Comparison of ENCODE assay signal across 15 mouse cellular contexts in genomic region chr8:127081297-127081696, GRCm38 (mm10). TPM values are rescaled to one million over a fixed set of nuclear protein-coding genes. Genes with fewer than 3 reads are reported as not detected.
"Had no signal": no experiment of that assay in that cellular context is flagged by ENCODE, and none has a peak within 500 bp of the region (broad histone marks: within the 10 kb centered on the region; RNA-seq: fewer than 3 reads in every experiment).

No protein-coding gene starts in this region.

- H3K4me3 ChIP-seq: limb, embryonic 12.5 days; limb, embryonic 15.5 days; midbrain, embryonic 13.5 days had no signal

- H3K9ac ChIP-seq: limb, embryonic 12.5 days; limb, embryonic 15.5 days; midbrain, embryonic 13.5 days had no signal

- H3K36me3 ChIP-seq: limb, embryonic 12.5 days; limb, embryonic 15.5 days; midbrain, embryonic 13.5 days had no signal

- H3K4me2 ChIP-seq: limb, embryonic 12.5 days; limb, embryonic 15.5 days; midbrain, embryonic 13.5 days had no signal

- H3K27ac ChIP-seq: hindbrain, postnatal 0 days; limb, embryonic 12.5 days; limb, embryonic 15.5 days; macrophage; midbrain, embryonic 13.5 days had no signal

- H3K9me3 ChIP-seq: limb, embryonic 12.5 days; limb, embryonic 15.5 days; midbrain, embryonic 13.5 days had no signal

- H3K27me3 ChIP-seq: limb, embryonic 12.5 days; limb, embryonic 15.5 days; midbrain, embryonic 13.5 days had no signal

- DNase-seq: kidney, adult 18-20 months; kidney, postnatal 14 days; kidney, postnatal 4 days; left cerebral cortex, postnatal 4 days; lung, adult 18-20 months; thymus, adult 18-20 months; thymus, postnatal 36 days had no signal

- ATAC-seq: hindbrain, postnatal 0 days; inflammation-experienced regulatory T-cells, adult 6 months; intestine, embryonic 16.5 days; midbrain, embryonic 13.5 days had no signal

RNA-seq across cellular contexts. Expression of gene Pard3, which starts 17.6 kb away (rescaled TPM):
- total RNA-seq: megakaryocyte, adult 5-6 weeks had no signal
- polyA plus RNA-seq: inflammation-experienced regulatory T-cells, adult 6 months; macrophage had no signal
